Mouse (Mus musculus) cerebellum, adult 2 months (tissue): ENCODE results near the gene Akr1d1. TPM values are rescaled to one million over a fixed set of nuclear protein-coding genes. Genes with fewer than 3 reads are reported as not detected.

Source experiments
- DNase-seq, 2 experiments: peaks; one replicate each; pipeline ENCODE4 v3.0.0; 2021
- H3K27ac ChIP-seq: fragments of 200-500 bp; 2 replicates; pipeline ENCODE4 v1.5.1; 2012; ENCODE audit warnings: low read length, control low read depth, inconsistent platforms; ENCODE audit not compliant: insufficient read depth
- H3K27me3 ChIP-seq: fragments of 200-500 bp; 2 replicates; pipeline ENCODE4 v1.6.1; 2012; ENCODE audit warnings: inconsistent platforms, mild to moderate bottlenecking, low read length, moderate library complexity; ENCODE audit not compliant: control insufficient read depth, insufficient read depth
- H3K4me1 ChIP-seq: fragments of 200-500 bp; 2 replicates; pipeline ENCODE4 v1.6.1; 2011; ENCODE audit warnings: low read length; ENCODE audit not compliant: control insufficient read depth, insufficient read depth
- H3K4me3 ChIP-seq: fragments of 200-500 bp; replicated peaks from 2 replicates; pipeline ENCODE3; 2011; ENCODE audit warnings: mild to moderate bottlenecking, low read depth, low read length, control low read depth; ENCODE audit not compliant: insufficient read depth
- CTCF ChIP-seq: fragments of 200-500 bp; IDR thresholded peaks from 2 replicates; pipeline ENCODE4 v1.5.1; 2011; ENCODE audit warnings: low read depth, mild to moderate bottlenecking, control low read depth, low read length, moderate library complexity, borderline replicate concordance; ENCODE audit not compliant: insufficient read depth
- POLR2A ChIP-seq: fragments of 200-500 bp; IDR thresholded peaks from 2 replicates; pipeline ENCODE4 v1.6.1; 2011; ENCODE audit warnings: low read length, control low read depth, borderline replicate concordance; ENCODE audit not compliant: insufficient read depth
- WGBS: fragments of 180-500 bp; shearing (Covaris S2); methylation state at CpG from one replicate; pipeline ENCODE4 v1.1.7; 2018; 5-methylcytosine and 5-hydroxymethylcytosine counted together
- polyA plus RNA-seq: library from polyadenylated mRNA; depleted of rRNA; stranded (reverse); fragments of >200 nt; gene quantifications from 2 replicates; pipeline ENCODE4 v1.2.3, GENCODE M21; 2012; rRNA removed

Gene Akr1d1
- polyA plus RNA-seq, 1 experiment, result not detected

DNA sequence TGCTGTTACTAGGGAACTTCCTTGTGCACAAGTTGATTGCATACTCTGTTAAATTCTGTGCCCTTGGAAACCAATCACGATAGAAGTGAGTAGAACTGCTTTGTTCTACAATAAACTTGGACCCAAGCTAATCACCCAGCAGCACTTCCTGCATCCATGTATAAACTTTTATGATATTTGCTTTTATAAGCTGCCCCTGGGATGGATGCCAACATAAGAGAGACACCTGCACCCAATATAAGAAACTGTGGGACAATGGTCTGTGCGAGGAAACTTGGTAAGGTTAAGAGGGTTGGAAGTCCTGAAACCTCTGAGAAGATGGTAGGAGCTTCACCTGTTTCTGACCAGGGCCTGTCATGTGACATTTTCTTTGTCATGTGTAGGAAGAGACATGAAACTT, 85.5 kb downstream of the Akr1d1 start:
- 85% methylated on average over 2 of the region's 2 CpGs for WGBS
- no peak for DNase-seq

GRCm38 (mm10) chr6:37616136-37616535, 86.2 kb downstream of the Akr1d1 start:
- no peak for DNase-seq
- Histone ChIP-seq H3K27me3 (no peaks in the 10 kb centered on the region), H3K4me1 (no peaks in the 10 kb centered on the region), H3K4me3 (no peak overlapping the region), H3K27ac (no peak overlapping the region)
- WGBS, result 94% methylated on average over 7 of the region's 7 CpGs
- TF ChIP-seq POLR2A, result no peak
- TF ChIP-seq CTCF, result no peak

More for the DNA sequence above, 85.5 kb downstream of the Akr1d1 start:
- TF ChIP-seq CTCF, result no peak
- no peak for TF ChIP-seq POLR2A
- Histone ChIP-seq H3K4me3 (no peak overlapping the region), H3K4me1 (no peaks in the 10 kb centered on the region), H3K27ac (no peak overlapping the region), H3K27me3 (no peaks in the 10 kb centered on the region)

DNA sequence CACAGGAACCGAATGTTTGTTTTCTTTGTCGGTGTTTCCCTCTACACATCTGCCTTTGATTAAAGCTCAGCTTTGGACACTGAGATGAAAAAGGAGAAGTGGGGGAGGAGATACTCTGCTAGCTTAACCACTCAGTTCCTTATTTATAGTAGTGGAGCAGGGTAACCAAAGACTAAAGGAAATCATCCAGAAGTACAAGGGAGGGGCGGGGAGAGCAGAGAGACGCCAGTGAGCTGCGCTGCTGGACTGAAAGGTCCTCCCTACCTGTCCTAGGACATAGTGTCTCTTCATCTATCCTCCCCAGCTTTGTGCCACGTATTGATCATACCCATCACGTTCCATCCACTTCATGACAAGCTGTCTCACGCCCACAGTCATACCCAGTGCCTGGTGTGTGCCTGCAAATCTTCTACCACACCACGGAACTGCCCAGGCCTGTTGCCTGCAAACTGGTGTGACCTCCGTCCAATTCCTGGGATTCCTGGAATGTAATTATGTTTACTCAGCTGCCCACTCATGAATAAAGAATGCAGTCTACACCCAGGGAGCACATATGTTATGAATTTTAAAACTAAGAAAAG, 87.5 kb downstream of the Akr1d1 start:
- 72% methylated on average over 10 of the region's 10 CpGs for WGBS
- no peak overlapping the region for H3K27ac ChIP-seq
- H3K27me3 ChIP-seq, result no peaks in the 10 kb centered on the region
- no peak for TF ChIP-seq CTCF
- TF ChIP-seq POLR2A, result no peak
- H3K4me3 ChIP-seq, result no peak overlapping the region
- no peak for DNase-seq
- H3K4me1 ChIP-seq, result no peaks in the 10 kb centered on the region

Other genes with a start within 250 kb of the Akr1d1 start
- gene Dgki, start 230.0 kb upstream of the Akr1d1 start, polyA plus RNA-seq, result 7.2 and 7.5 TPM in 2 replicates
- gene Creb3l2, start 88.0 kb upstream of the Akr1d1 start, polyA plus RNA-seq, result 4.9 and 5.4 TPM in 2 replicates